Mouse (Mus musculus): ENCODE measurements around the gene Slc1a5. TPM values are rescaled to one million over a fixed set of nuclear protein-coding genes. Genes with fewer than 3 reads are reported as not detected.
A peak's percentile ranks its signal among the peaks of the same experiment; 100 is the strongest.

The Slc1a5 gene
- polyA plus RNA-seq, 1 experiment from 2014 or later = 30.3 TPM

DNA sequence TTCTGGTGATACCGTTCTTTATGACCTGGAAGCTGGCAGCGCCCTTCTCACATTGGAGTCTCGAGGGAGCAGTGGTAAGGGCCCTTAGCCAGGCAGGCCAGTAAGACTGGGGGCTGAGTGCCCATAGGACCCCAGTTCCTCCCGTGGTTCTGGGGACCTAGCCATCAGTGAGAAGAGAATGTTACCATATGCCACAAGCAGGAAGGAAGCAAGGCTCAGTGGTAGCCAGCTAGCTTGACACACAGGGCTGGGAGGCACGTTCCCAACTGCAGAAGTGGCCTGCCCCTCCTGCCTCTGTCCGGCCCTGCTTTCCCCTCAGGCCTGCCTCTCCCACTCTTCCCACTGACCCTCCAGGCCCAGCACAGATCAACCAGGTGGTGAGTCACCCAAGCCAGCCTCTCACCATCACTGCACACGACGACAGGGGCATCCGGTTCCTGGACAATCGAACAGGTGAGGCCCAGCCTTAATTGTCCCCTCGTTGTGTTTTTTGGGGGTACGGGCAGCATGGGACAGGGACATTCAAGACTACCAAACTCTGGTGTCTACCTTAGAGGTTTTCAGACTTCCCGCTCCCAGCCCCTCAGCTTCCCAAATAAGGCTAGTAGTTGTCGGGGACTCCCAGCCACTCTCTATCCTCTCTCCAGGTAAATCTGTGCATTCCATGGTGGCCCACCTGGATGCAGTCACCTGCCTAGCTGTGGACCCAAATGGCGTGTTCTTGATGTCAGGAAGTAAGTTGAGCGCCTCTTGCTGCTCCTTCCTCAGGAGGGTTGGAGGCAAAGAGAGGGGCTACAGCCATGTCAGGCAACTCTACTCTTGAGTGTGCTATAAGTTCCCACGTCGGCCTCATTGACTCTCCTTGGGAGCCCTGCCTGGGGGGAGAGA is 57.0 kb downstream of the Slc1a5 start:
- H3K4me1 ChIP-seq (ENCODE audit: control insufficient read depth in 2 of 2, insufficient read depth in 2 of 2, low read length in 2 of 2) = peaks cover 5% of the 10 kb centered on the region in 2 experiments; a peak in 3 of 4 replicates
- no peaks in the 10 kb centered on the region for H3K9me3 ChIP-seq (ENCODE audit: control insufficient read depth, low read length)
- no peak overlapping the region for H3K27ac ChIP-seq (replicated peaks in 1 of 2; ENCODE audit: control insufficient read depth in 1 of 2, insufficient read depth in 1 of 2, low read depth in 2 of 2, low read length in 2 of 2)
- no peak overlapping the region for H3K4me2 ChIP-seq (ENCODE audit: low read length)
- peaks cover 77% of the 10 kb centered on the region for H3K36me3 ChIP-seq (ENCODE audit: control insufficient read depth, insufficient read depth, low read length)
- WGBS = 87% methylated on average over 18 of the region's 18 CpGs
- H3K9ac ChIP-seq (ENCODE audit: low read length) = no peak overlapping the region
- ATAC-seq (ENCODE audit: insufficient number of reproducible peaks, insufficient read depth, low FRiP score, low read depth) = no peak
- H3K4me3 ChIP-seq (ENCODE audit: control insufficient read depth in 1 of 2, insufficient read depth in 1 of 2, low read depth in 1 of 2, low read length in 2 of 2) = no peak overlapping the region
- no peaks in the 10 kb centered on the region for H3K27me3 ChIP-seq (ENCODE audit: control insufficient read depth, insufficient read depth, low read length)

DNA sequence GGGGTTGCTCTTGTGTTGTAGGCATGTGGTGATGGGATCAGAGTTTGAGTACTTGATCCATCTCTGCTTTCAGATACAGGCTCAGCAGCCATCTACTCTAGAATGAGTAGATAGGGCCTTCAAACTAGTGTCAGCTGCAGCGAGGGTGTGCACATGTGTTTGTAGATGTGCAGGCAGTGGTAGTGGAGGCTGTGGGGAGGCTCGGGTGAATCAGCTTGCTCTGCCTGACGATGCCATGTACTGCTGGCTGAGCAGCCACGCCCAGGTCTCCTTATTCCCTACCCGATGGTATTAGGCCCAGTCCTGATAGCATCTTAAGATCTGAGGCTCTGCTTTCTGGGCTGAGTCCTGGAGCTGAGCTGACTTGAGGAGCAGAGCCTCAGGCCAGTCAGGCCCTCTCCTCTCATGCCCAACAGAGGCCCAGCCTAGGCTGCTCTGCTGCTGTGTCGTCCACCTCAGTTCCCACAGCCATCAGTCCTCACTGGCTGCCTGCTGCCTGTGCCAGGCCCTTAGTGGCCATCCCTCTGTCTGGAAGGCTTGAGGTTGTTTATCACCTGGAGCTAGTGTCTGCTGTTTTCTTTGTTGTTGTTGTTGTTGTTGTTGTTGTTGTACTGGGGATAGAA is 57.8 kb downstream of the Slc1a5 start:
- no peak overlapping the region for H3K4me3 ChIP-seq (ENCODE audit: control insufficient read depth in 1 of 2, insufficient read depth in 1 of 2, low read depth in 1 of 2, low read length in 2 of 2)

DNA sequence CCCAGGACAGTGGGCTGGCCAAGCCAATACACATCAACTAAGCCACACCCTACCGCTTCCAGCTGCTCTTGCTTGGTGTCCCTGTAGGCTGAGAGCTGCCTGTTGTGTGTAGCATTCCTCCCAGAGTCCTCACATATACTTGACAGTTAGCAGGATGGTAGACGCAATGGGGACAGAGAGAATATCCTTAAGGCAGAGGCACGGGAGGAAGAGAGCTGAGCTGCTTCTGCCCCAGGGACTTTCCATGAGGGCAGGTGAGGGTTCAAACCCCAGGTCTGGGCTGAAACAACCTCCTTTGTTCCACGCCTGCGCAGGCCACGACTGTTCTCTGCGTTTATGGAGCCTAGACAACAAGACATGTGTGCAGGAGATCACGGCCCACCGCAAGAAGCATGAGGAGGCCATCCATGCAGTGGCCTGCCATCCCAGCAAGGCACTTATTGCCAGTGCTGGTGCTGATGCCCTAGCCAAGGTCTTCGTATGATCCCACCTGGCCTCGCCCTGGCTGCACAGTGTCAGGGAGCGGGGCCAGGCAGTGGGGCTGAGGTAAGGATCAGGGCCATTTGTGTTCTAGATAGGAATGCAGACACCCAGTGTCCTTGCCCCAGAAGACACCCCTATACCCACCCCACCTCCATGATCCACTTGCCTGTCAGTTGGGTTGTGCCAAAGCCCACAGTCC is 58.4 kb downstream of the Slc1a5 start:
- ATAC-seq (ENCODE audit: insufficient number of reproducible peaks, insufficient read depth, low FRiP score, low read depth) = no peak
- WGBS = 92% methylated on average over 12 of the region's 12 CpGs
- H3K4me2 ChIP-seq (ENCODE audit: low read length) = no peak overlapping the region
- H3K36me3 ChIP-seq (ENCODE audit: control insufficient read depth, insufficient read depth, low read length) = peaks cover 62% of the 10 kb centered on the region
- no peak overlapping the region for H3K27ac ChIP-seq (replicated peaks in 1 of 2; ENCODE audit: control insufficient read depth in 1 of 2, insufficient read depth in 1 of 2, low read depth in 2 of 2, low read length in 2 of 2)
- no peak overlapping the region for H3K9ac ChIP-seq (ENCODE audit: low read length)
- peaks cover 12% of the 10 kb centered on the region in 2 experiments; a peak in 3 of 4 replicates for H3K4me1 ChIP-seq (ENCODE audit: control insufficient read depth in 2 of 2, insufficient read depth in 2 of 2, low read length in 2 of 2)
- no peaks in the 10 kb centered on the region for H3K9me3 ChIP-seq (ENCODE audit: control insufficient read depth, low read length)
- no peak overlapping the region for H3K4me3 ChIP-seq (ENCODE audit: control insufficient read depth in 1 of 2, insufficient read depth in 1 of 2, low read depth in 1 of 2, low read length in 2 of 2)
- no peaks in the 10 kb centered on the region for H3K27me3 ChIP-seq (ENCODE audit: control insufficient read depth, insufficient read depth, low read length)

More for the DNA sequence above, 57.8 kb downstream of the Slc1a5 start:
- Histone ChIP-seq H3K9me3 (ENCODE audit: control insufficient read depth, low read length) (no peaks in the 10 kb centered on the region), H3K4me2 (ENCODE audit: low read length) (no peak overlapping the region), H3K36me3 (ENCODE audit: control insufficient read depth, insufficient read depth, low read length) (peaks cover 69% of the 10 kb centered on the region), H3K9ac (ENCODE audit: low read length) (no peak overlapping the region), H3K27me3 (ENCODE audit: control insufficient read depth, insufficient read depth, low read length) (no peaks in the 10 kb centered on the region), H3K27ac (replicated peaks in 1 of 2; ENCODE audit: control insufficient read depth in 1 of 2, insufficient read depth in 1 of 2, low read depth in 2 of 2, low read length in 2 of 2) (no peak overlapping the region), H3K4me1 (ENCODE audit: control insufficient read depth in 2 of 2, insufficient read depth in 2 of 2, low read length in 2 of 2) (peaks cover 8 to 10% of the 10 kb centered on the region in 2 experiments; a peak in 3 of 4 replicates)
- ATAC-seq (ENCODE audit: insufficient number of reproducible peaks, insufficient read depth, low FRiP score, low read depth) = no peak
- 77% methylated on average over 6 of the region's 6 CpGs for WGBS

DNA sequence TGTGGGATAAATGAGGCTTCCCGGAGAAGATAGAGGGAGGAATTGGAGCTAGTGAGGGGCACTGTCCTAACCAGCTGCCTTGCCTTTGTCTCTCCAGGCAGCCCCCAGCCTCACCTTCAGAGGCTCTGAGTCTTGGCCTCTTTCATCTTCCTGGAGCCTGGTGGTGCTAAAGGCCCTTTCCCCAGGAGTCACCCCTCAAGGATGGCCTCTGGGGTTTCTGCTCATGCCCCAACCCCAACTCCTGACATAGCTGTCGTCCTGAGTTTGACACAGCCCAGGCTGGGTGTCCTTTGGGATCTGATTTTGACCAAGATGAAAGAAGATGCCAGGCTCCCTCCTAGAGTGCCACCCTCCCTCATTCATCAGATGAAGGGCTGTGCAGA is 59.0 kb downstream of the Slc1a5 start:
- no peak overlapping the region for H3K4me3 ChIP-seq (ENCODE audit: control insufficient read depth in 1 of 2, insufficient read depth in 1 of 2, low read depth in 1 of 2, low read length in 2 of 2)
- peaks cover 57% of the 10 kb centered on the region for H3K36me3 ChIP-seq (ENCODE audit: control insufficient read depth, insufficient read depth, low read length)
- H3K9me3 ChIP-seq (ENCODE audit: control insufficient read depth, low read length) = no peaks in the 10 kb centered on the region
- no peak overlapping the region for H3K9ac ChIP-seq (ENCODE audit: low read length)
- no peak overlapping the region for H3K4me2 ChIP-seq (ENCODE audit: low read length)
- no peak for ATAC-seq (ENCODE audit: insufficient number of reproducible peaks, insufficient read depth, low FRiP score, low read depth)
- H3K4me1 ChIP-seq (ENCODE audit: control insufficient read depth in 2 of 2, insufficient read depth in 2 of 2, low read length in 2 of 2) = peaks cover 14 to 17% of the 10 kb centered on the region in 2 experiments
- WGBS = 85% methylated on average over 2 of the region's 2 CpGs
- no peak overlapping the region for H3K27ac ChIP-seq (replicated peaks in 1 of 2; ENCODE audit: control insufficient read depth in 1 of 2, insufficient read depth in 1 of 2, low read depth in 2 of 2, low read length in 2 of 2)
- H3K27me3 ChIP-seq (ENCODE audit: control insufficient read depth, insufficient read depth, low read length) = no peaks in the 10 kb centered on the region

DNA sequence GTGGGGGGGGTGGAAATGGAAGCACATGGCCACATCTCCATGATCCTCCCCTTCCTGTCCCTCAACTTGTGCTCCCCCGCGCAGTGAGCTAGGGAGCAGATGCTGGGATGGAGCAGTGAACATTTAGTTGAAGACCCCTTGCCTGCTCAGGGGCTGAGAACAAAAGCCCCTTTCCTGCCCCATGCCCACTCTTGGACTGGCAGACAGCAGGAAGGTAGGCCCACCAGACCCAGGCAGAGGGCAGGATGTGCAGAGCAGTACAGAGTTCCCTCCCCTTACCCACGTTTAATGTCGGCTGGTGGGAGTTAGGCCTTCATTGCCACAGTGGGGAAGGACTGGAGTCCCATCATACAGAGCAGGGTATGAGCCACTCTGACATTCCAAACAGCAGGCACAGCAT is 59.9 kb downstream of the Slc1a5 start:
- no peak for ATAC-seq (ENCODE audit: insufficient number of reproducible peaks, insufficient read depth, low FRiP score, low read depth)
- Histone ChIP-seq H3K27ac (replicated peaks in 1 of 2; ENCODE audit: control insufficient read depth in 1 of 2, insufficient read depth in 1 of 2, low read depth in 2 of 2, low read length in 2 of 2) (peak overlapping the region in 1 of 2 experiments; percentile 87; a peak in 1 of 4 replicates), H3K9ac (ENCODE audit: low read length) (no peak overlapping the region), H3K27me3 (ENCODE audit: control insufficient read depth, insufficient read depth, low read length) (no peaks in the 10 kb centered on the region), H3K36me3 (ENCODE audit: control insufficient read depth, insufficient read depth, low read length) (peaks cover 50% of the 10 kb centered on the region), H3K4me2 (ENCODE audit: low read length) (no peak overlapping the region), H3K9me3 (ENCODE audit: control insufficient read depth, low read length) (no peaks in the 10 kb centered on the region), H3K4me1 (ENCODE audit: control insufficient read depth in 2 of 2, insufficient read depth in 2 of 2, low read length in 2 of 2) (peaks cover 17 to 23% of the 10 kb centered on the region in 2 experiments), H3K4me3 (ENCODE audit: control insufficient read depth in 1 of 2, insufficient read depth in 1 of 2, low read depth in 1 of 2, low read length in 2 of 2) (no peak overlapping the region)
- 68% methylated on average over 4 of the region's 4 CpGs for WGBS

DNA sequence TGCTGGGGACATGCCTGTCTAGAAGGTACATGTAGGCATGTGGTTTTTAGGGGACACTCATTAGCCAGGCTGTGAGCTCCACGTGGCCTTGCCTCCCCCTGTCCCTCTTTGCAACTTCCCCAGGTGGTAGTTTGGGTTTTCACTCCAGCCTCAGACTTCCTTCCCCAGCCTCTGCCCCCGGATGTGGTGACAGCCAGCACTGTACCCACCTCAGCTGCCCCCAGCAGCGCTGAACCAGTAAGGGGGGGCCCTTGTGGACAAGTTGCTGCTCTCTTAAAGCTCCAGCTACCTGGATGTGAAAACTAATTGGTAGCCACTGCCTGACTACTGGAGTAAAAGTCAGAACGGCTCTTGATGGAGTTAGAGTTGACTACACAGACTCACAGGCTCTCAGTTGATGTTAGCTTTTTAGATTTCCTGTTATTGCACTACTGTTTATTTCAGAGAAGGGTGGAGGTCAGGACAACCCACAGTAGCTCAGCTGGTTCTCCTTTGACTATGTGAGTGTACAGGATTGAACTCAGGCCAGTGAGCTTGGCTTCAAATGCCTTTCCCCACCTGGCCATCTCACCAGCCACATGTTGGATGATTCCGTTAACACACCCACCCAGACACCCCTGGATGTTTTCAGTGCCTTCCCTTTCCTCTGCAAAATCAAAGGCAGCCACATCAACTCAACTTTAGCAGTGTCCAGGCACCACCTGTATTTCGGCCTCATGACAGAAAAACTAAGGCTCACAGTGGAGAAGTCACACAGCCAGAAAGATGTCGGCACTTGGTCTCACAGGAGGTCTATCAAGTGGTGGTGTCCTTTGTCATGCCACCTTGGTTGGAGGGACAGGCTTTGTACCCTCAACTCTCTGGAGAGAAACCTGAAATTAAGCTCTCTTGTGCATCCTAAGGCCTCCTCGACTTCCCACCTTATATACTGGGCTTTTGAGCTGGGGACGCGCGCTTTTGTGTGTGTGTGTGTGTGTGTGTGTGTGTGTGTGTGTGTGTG is 60.7 kb downstream of the Slc1a5 start:
- peak overlapping the region; percentile 97 for H3K4me2 ChIP-seq (ENCODE audit: low read length)
- H3K9me3 ChIP-seq (ENCODE audit: control insufficient read depth, low read length) = no peaks in the 10 kb centered on the region
- ATAC-seq (ENCODE audit: insufficient number of reproducible peaks, insufficient read depth, low FRiP score, low read depth) = no peak
- H3K27me3 ChIP-seq (ENCODE audit: control insufficient read depth, insufficient read depth, low read length) = no peaks in the 10 kb centered on the region
- H3K36me3 ChIP-seq (ENCODE audit: control insufficient read depth, insufficient read depth, low read length) = peaks cover 48% of the 10 kb centered on the region
- 35% methylated on average over 11 of the region's 11 CpGs for WGBS
- H3K4me1 ChIP-seq (ENCODE audit: control insufficient read depth in 2 of 2, insufficient read depth in 2 of 2, low read length in 2 of 2) = peaks cover 17 to 23% of the 10 kb centered on the region in 2 experiments
- peak overlapping the region; percentile 68 to 87 for H3K27ac ChIP-seq (replicated peaks in 1 of 2; ENCODE audit: control insufficient read depth in 1 of 2, insufficient read depth in 1 of 2, low read depth in 2 of 2, low read length in 2 of 2)
- H3K9ac ChIP-seq (ENCODE audit: low read length) = peak overlapping the region; percentile 88; the same call in 1 of the 2 replicates
- peak overlapping the region; percentile 60 to 74 for H3K4me3 ChIP-seq (ENCODE audit: control insufficient read depth in 1 of 2, insufficient read depth in 1 of 2, low read depth in 1 of 2, low read length in 2 of 2)
